Mouse (Mus musculus): Measurements from ENCODE around the gene Gm28043. TPM values are rescaled to one million over a fixed set of nuclear protein-coding genes. Genes with fewer than 3 reads are reported as not detected.

Gm28043 gene
- polyA plus RNA-seq, 1 experiment from 2014 or later, result 1.1 TPM

DNA sequence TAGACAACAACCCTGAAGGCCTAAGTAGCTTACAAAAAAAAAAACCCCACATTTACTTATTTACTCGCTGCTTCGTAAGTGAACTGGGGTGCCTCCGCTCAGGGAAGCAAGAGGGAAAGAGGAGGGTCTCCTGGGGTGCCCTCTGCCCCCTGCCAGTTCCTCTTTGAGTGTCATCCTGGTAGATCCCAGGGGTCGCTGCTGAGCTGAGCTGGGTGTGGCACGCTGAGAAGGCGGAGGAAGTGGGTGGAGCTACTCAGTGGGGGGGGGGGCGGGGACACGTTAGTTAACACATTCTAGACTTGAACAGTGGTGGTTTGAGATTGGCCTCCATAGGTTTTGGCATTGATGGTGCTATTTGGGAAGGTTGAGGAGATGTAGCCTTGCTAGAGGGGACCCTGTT, 113.4 kb downstream of the Gm28043 start:
- Histone ChIP-seq H3K9ac (ENCODE audit: low read length) (no peak overlapping the region), H3K27me3 (ENCODE audit: control insufficient read depth, insufficient read depth, low read length) (no peaks in the 10 kb centered on the region), H3K4me2 (replicated peaks; ENCODE audit: low read depth) (no peak overlapping the region), H3K36me3 (ENCODE audit: control insufficient read depth, insufficient read depth, low read length) (no peaks in the 10 kb centered on the region), H3K9me3 (ENCODE audit: control insufficient read depth, low read length) (no peaks in the 10 kb centered on the region), H3K27ac (replicated peaks) (no peak overlapping the region), H3K4me3 (ENCODE audit: low read depth, low read length) (no peak overlapping the region), H3K4me1 (replicated peaks; ENCODE audit: control insufficient read depth, insufficient read depth) (no peaks in the 10 kb centered on the region)
- TF ChIP-seq EP300 (optimal IDR thresholded peaks at IDR 0.05) (no peak), CTCF (IDR thresholded peaks at IDR 0.05; ENCODE audit: low read depth) (peak; percentile 16)
- no peak for DNase-seq (ENCODE audit: low spot score)
- ATAC-seq (ENCODE audit: low FRiP score, low TSS enrichment), result no peak
- 50% methylated on average over 8 of the region's 8 CpGs for WGBS

DNA sequence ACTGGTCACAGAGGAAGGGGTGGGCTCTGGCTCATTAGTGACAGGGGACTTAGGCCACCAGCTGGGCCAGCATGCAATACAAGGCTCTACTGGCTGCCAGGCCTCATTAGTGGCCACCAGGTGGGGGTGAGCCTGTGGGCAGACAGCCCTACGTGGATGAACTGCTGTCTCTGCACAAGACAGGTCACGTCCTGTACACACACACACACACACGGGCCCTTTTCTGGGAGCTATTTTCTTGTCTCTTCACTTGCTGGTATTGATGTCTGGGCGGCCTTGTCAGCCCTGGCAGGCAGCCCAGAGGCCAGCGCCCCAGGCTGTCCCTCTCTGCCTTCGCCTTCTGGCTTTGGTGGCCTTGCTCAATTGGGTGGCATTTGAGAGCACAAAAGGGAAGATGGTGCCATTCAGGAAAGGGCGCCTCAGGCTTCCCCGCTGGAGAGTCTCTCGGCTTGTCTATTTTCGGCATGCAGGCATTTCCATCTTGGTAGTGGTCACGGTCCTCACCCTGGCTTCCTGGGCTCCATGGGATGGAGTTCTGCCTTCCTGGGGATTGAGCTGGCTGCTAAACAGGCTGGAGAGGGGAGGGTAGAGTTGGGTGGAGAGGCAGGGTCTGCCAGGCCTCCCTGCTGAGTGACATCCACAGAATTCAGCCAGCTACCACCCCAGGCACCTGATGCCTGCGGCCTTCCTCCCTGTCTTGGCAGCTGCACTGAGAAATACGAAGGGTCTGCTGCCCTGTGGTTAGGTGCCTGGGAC, 116.0 kb downstream of the Gm28043 start:
- no peaks in the 10 kb centered on the region for H3K9me3 ChIP-seq (ENCODE audit: control insufficient read depth, low read length)
- H3K4me1 ChIP-seq (replicated peaks; ENCODE audit: control insufficient read depth, insufficient read depth), result no peaks in the 10 kb centered on the region
- TF ChIP-seq CTCF (IDR thresholded peaks at IDR 0.05; ENCODE audit: low read depth) (peak; percentile 9; the same call in 1 of the 2 replicates), EP300 (optimal IDR thresholded peaks at IDR 0.05) (no peak)
- no peaks in the 10 kb centered on the region for H3K27me3 ChIP-seq (ENCODE audit: control insufficient read depth, insufficient read depth, low read length)
- no peak for DNase-seq (ENCODE audit: low spot score)
- no peak overlapping the region for H3K4me3 ChIP-seq (ENCODE audit: low read depth, low read length)
- WGBS, result 52% methylated on average over 13 of the region's 13 CpGs
- H3K4me2 ChIP-seq (replicated peaks; ENCODE audit: low read depth), result no peak overlapping the region
- H3K36me3 ChIP-seq (ENCODE audit: control insufficient read depth, insufficient read depth, low read length), result no peaks in the 10 kb centered on the region
- no peak overlapping the region for H3K9ac ChIP-seq (ENCODE audit: low read length)
- ATAC-seq (ENCODE audit: low FRiP score, low TSS enrichment), result no peak
- no peak overlapping the region for H3K27ac ChIP-seq (replicated peaks)

DNA sequence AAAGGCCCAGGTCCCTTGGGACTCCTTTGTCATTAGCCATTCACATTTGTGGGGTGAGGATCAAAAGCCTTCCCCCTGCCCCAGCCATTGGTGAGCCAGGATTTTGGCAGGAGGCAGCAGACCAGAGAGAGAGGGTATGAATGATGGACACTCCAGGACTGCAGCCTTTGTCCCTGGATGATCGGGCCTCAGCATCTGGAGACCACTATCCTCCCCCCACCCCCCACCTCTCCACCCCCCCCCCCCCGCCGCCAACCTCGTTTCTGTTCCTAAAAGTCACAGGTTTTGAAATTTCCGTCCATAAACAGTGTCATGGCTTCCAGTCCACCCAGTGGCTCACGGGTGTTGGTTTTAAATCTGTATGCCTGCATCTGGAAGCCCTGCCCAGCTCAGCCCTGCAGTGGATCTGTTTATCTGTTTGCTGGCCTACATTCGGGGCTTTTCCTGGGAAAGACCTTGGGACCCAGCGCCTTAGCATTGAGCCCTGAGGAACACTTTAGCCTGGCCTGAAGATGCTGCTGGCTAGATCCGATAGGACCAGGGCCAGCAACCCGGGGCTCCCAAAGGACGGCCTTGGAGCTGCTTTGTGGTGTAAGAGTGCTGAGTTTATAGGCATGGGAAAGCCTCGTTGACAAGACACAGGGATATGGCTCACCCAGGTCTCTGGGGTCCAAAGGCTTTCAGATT, 116.7 kb downstream of the Gm28043 start:
- no peak overlapping the region for H3K27ac ChIP-seq (replicated peaks)
- no peak overlapping the region for H3K9ac ChIP-seq (ENCODE audit: low read length)
- WGBS, result 59% methylated on average over 11 of the region's 12 CpGs
- H3K4me2 ChIP-seq (replicated peaks; ENCODE audit: low read depth), result no peak overlapping the region
- DNase-seq (ENCODE audit: low spot score) (no peak), ATAC-seq (ENCODE audit: low FRiP score, low TSS enrichment) (no peak)
- no peak overlapping the region for H3K4me3 ChIP-seq (ENCODE audit: low read depth, low read length)
- no peaks in the 10 kb centered on the region for H3K27me3 ChIP-seq (ENCODE audit: control insufficient read depth, insufficient read depth, low read length)
- H3K4me1 ChIP-seq (replicated peaks; ENCODE audit: control insufficient read depth, insufficient read depth), result no peaks in the 10 kb centered on the region
- no peak for TF ChIP-seq EP300 (optimal IDR thresholded peaks at IDR 0.05)
- H3K36me3 ChIP-seq (ENCODE audit: control insufficient read depth, insufficient read depth, low read length), result no peaks in the 10 kb centered on the region
- H3K9me3 ChIP-seq (ENCODE audit: control insufficient read depth, low read length), result no peaks in the 10 kb centered on the region

DNA sequence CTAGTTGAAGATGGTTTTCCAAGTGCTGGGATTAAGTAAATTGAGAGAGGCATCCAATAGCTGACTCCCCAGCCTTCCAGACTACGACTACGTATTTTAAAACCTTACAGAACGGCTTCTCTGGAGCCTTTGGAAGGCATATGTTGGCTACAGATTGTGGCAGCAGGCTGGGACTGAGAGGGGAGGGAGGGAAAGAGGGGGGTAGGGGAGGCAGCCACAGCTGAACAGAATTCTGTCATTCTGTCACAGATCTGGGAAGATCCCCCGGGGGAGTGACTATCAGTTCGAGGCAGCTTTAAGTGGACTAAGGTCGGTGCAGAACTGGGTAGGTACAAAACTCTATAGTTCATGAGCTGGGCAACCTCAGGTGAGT, 117.3 kb downstream of the Gm28043 start:
- Histone ChIP-seq H3K4me2 (replicated peaks; ENCODE audit: low read depth) (no peak overlapping the region), H3K4me1 (replicated peaks; ENCODE audit: control insufficient read depth, insufficient read depth) (no peaks in the 10 kb centered on the region), H3K9me3 (ENCODE audit: control insufficient read depth, low read length) (no peaks in the 10 kb centered on the region), H3K27me3 (ENCODE audit: control insufficient read depth, insufficient read depth, low read length) (no peaks in the 10 kb centered on the region), H3K27ac (replicated peaks) (no peak overlapping the region), H3K9ac (ENCODE audit: low read length) (no peak overlapping the region), H3K36me3 (ENCODE audit: control insufficient read depth, insufficient read depth, low read length) (no peaks in the 10 kb centered on the region), H3K4me3 (ENCODE audit: low read depth, low read length) (no peak overlapping the region)
- DNase-seq (ENCODE audit: low spot score) (no peak), ATAC-seq (ENCODE audit: low FRiP score, low TSS enrichment) (no peak)
- no peak for TF ChIP-seq CTCF (IDR thresholded peaks at IDR 0.05; ENCODE audit: low read depth)
- no peak for TF ChIP-seq EP300 (optimal IDR thresholded peaks at IDR 0.05)
- 68% methylated on average over 6 of the region's 6 CpGs for WGBS

DNA sequence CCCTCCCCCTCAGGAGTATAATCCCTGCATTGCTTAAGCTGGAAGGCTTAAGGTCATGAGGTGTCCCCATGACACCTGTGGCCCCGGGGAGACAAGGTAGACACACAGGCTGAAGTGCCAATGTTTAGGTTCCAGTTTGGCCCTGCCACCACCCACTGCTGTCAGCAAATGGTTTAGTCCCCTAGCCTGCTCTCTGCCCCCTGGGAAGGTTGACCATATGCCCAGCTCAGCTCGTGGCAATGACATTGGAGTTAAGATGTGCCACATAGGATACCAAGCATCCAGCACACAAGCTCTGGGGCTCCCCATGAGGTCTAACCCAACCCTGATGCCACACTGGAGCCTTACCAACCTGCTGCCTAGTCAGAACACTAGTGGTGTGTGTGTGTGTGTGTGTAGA, 117.8 kb downstream of the Gm28043 start:
- Histone ChIP-seq H3K4me1 (replicated peaks; ENCODE audit: control insufficient read depth, insufficient read depth) (no peaks in the 10 kb centered on the region), H3K27ac (replicated peaks) (no peak overlapping the region), H3K4me2 (replicated peaks; ENCODE audit: low read depth) (no peak overlapping the region), H3K9ac (ENCODE audit: low read length) (no peak overlapping the region), H3K9me3 (ENCODE audit: control insufficient read depth, low read length) (no peaks in the 10 kb centered on the region), H3K4me3 (ENCODE audit: low read depth, low read length) (no peak overlapping the region), H3K27me3 (ENCODE audit: control insufficient read depth, insufficient read depth, low read length) (no peaks in the 10 kb centered on the region), H3K36me3 (ENCODE audit: control insufficient read depth, insufficient read depth, low read length) (no peaks in the 10 kb centered on the region)
- 57% methylated on average over 2 of the region's 2 CpGs for WGBS
- DNase-seq (ENCODE audit: low spot score) (no peak), ATAC-seq (ENCODE audit: low FRiP score, low TSS enrichment) (no peak)
- TF ChIP-seq EP300 (optimal IDR thresholded peaks at IDR 0.05), result no peak

DNA sequence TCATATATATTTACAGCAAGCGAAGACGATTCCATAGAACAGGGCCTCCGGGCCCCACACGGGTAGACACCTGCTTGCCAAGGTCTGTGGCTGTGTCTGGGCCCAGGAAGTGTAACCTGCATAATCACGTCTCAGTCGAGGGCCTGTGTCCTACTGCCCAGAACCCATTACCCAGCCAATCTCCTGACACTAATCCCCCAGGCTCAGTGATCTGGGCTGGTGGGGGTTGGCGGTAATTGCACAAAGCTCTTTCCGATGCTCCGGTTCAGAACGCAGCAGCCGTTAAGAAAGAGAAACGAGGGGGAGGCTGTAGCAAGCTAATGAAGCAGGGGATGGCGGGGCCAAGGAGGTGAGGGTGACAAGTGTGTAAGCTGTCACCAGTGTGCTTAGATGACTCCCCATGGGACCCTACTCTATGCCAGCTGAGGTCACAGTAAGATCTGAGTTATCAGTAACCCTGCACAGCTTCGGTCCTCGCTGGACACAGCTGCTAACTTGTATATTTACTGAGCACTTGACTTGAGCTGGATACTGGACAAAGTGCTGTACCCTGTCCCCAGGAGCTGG, 121.9 kb downstream of the Gm28043 start:
- H3K27me3 ChIP-seq (ENCODE audit: control insufficient read depth, insufficient read depth, low read length), result no peaks in the 10 kb centered on the region
- WGBS, result 59% methylated on average over 15 of the region's 15 CpGs
- no peak overlapping the region for H3K4me2 ChIP-seq (replicated peaks; ENCODE audit: low read depth)
- H3K36me3 ChIP-seq (ENCODE audit: control insufficient read depth, insufficient read depth, low read length), result no peaks in the 10 kb centered on the region
- no peak for TF ChIP-seq CTCF (IDR thresholded peaks at IDR 0.05; ENCODE audit: low read depth)
- TF ChIP-seq EP300 (optimal IDR thresholded peaks at IDR 0.05), result no peak
- H3K27ac ChIP-seq (replicated peaks), result no peak overlapping the region
- no peak for DNase-seq (ENCODE audit: low spot score)
- no peak for ATAC-seq (ENCODE audit: low FRiP score, low TSS enrichment)
- no peaks in the 10 kb centered on the region for H3K4me1 ChIP-seq (replicated peaks; ENCODE audit: control insufficient read depth, insufficient read depth)
- H3K9ac ChIP-seq (ENCODE audit: low read length), result no peak overlapping the region
- H3K4me3 ChIP-seq (ENCODE audit: low read depth, low read length), result no peak overlapping the region
- H3K9me3 ChIP-seq (ENCODE audit: control insufficient read depth, low read length), result no peaks in the 10 kb centered on the region

Measured in stomach, postnatal 0 days (tissue).